Mouse (Mus musculus): ENCODE results near the gene Odf3b. TPM values are rescaled to one million over a fixed set of nuclear protein-coding genes. Genes with fewer than 3 reads are reported as not detected.

Odf3b gene
- polyA plus RNA-seq, 1 experiment from 2014 or later, result 1.7 TPM

- WGBS, result 94% methylated on average over 2 of the region's 2 CpGs
- Histone ChIP-seq H3K36me3 (ENCODE audit: control insufficient read depth, insufficient read depth, low read length) (no peaks in the 10 kb centered on the region), H3K27me3 (replicated peaks; ENCODE audit: control insufficient read depth, insufficient read depth, low read length) (no peaks in the 10 kb centered on the region), H3K27ac (replicated peaks; ENCODE audit: low read depth, low read length) (no peak overlapping the region), H3K4me1 (ENCODE audit: control insufficient read depth, insufficient read depth, low read length) (no peaks in the 10 kb centered on the region), H3K4me2 (ENCODE audit: low read depth, low read length) (no peak overlapping the region), H3K4me3 (ENCODE audit: low read depth, low read length) (no peak overlapping the region), H3K9ac (ENCODE audit: low read depth, low read length) (no peak overlapping the region), H3K9me3 (ENCODE audit: control insufficient read depth, low read length) (no peaks in the 10 kb centered on the region)
- ATAC-seq (ENCODE audit: low read depth), result no peak
- no peak for DNase-seq (ENCODE audit: low spot score)
These were observed 39.4 kb downstream of the Odf3b start for GRCm38 (mm10) chr15:89339696-89340095.

DNA sequence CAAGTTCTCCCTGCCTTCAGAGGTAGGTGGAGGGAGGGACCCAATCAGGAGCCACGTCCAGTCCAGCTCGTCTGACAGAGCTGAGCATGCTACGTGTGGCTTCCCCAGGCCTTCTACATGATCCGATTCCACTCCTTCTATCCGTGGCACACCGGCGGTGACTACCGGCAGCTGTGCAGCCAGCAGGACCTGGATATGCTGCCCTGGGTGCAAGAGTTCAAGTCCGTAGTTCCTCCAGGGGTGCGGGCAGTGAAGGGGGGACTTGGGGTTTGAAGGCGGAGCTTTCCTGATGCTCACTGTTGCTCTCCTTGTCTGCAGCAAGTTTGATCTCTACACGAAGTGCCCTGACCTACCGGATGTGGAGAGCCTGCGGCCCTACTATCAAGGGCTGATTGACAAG, 42.7 kb downstream of the Odf3b start:
- 86% methylated on average over 14 of the region's 14 CpGs for WGBS
- Histone ChIP-seq H3K4me3 (ENCODE audit: low read depth, low read length) (no peak overlapping the region), H3K9ac (ENCODE audit: low read depth, low read length) (no peak overlapping the region), H3K4me1 (ENCODE audit: control insufficient read depth, insufficient read depth, low read length) (no peaks in the 10 kb centered on the region), H3K4me2 (ENCODE audit: low read depth, low read length) (no peak overlapping the region), H3K27ac (replicated peaks; ENCODE audit: low read depth, low read length) (no peak overlapping the region), H3K9me3 (ENCODE audit: control insufficient read depth, low read length) (no peaks in the 10 kb centered on the region), H3K27me3 (replicated peaks; ENCODE audit: control insufficient read depth, insufficient read depth, low read length) (no peaks in the 10 kb centered on the region), H3K36me3 (ENCODE audit: control insufficient read depth, insufficient read depth, low read length) (no peaks in the 10 kb centered on the region)
- ATAC-seq (ENCODE audit: low read depth) (no peak), DNase-seq (ENCODE audit: low spot score) (no peak)

GRCm38 (mm10) chr15:89334774-89335537, 44.1 kb downstream of the Odf3b start:
- Histone ChIP-seq H3K4me2 (ENCODE audit: low read depth, low read length) (no peak overlapping the region), H3K27ac (replicated peaks; ENCODE audit: low read depth, low read length) (no peak overlapping the region), H3K9ac (ENCODE audit: low read depth, low read length) (no peak overlapping the region), H3K27me3 (replicated peaks; ENCODE audit: control insufficient read depth, insufficient read depth, low read length) (no peaks in the 10 kb centered on the region), H3K4me3 (ENCODE audit: low read depth, low read length) (no peak overlapping the region), H3K4me1 (ENCODE audit: control insufficient read depth, insufficient read depth, low read length) (no peaks in the 10 kb centered on the region), H3K9me3 (ENCODE audit: control insufficient read depth, low read length) (no peaks in the 10 kb centered on the region), H3K36me3 (ENCODE audit: control insufficient read depth, insufficient read depth, low read length) (no peaks in the 10 kb centered on the region)
- 79% methylated on average over 17 of the region's 17 CpGs for WGBS
- DNase-seq (ENCODE audit: low spot score), result no peak
- no peak for ATAC-seq (ENCODE audit: low read depth)

GRCm38 (mm10) chr15:89334271-89334670, 44.8 kb downstream of the Odf3b start, which contains the start of gene Miox:
Gene Miox, plus strand, starts transcription at chr15:89334398.
- H3K4me1 ChIP-seq (ENCODE audit: control insufficient read depth, insufficient read depth, low read length), result no peaks in the 10 kb centered on the region
- no peaks in the 10 kb centered on the region for H3K36me3 ChIP-seq (ENCODE audit: control insufficient read depth, insufficient read depth, low read length)
- H3K4me2 ChIP-seq (ENCODE audit: low read depth, low read length), result no peak within 1 kb of the TSS
- ATAC-seq (ENCODE audit: low read depth), result no peak
- no peak for DNase-seq (ENCODE audit: low spot score)
- no peaks in the 10 kb centered on the region for H3K9me3 ChIP-seq (ENCODE audit: control insufficient read depth, low read length)
- no peak within 1 kb of the TSS for H3K4me3 ChIP-seq (ENCODE audit: low read depth, low read length)
- no peak within 1 kb of the TSS for H3K27ac ChIP-seq (replicated peaks; ENCODE audit: low read depth, low read length)
- 83% methylated on average over 7 of the region's 7 CpGs for WGBS
- no peak within 1 kb of the TSS for H3K9ac ChIP-seq (ENCODE audit: low read depth, low read length)
- H3K27me3 ChIP-seq (replicated peaks; ENCODE audit: control insufficient read depth, insufficient read depth, low read length), result no peaks in the 10 kb centered on the region

Other genes starting within 250 kb of the Odf3b start
- 13.6 and 14.2 TPM in 2 replicates for gene Mapk12, start 238.6 kb downstream of the Odf3b start, polyA plus RNA-seq (2014; fragmentation: Nextera tagmentation; extraction: Ambion mirVana)
- 7.8 and 8.6 TPM in 2 replicates for gene Mapk11, start 229.7 kb downstream of the Odf3b start, polyA plus RNA-seq (2014; fragmentation: Nextera tagmentation; extraction: Ambion mirVana)
- gene Plxnb2, start 198.5 kb downstream of the Odf3b start, polyA plus RNA-seq (2014; fragmentation: Nextera tagmentation; extraction: Ambion mirVana), result 158 and 169 TPM in 2 replicates
- 11.4 and 13.1 TPM in 2 replicates for gene Dennd6b, start 182.8 kb downstream of the Odf3b start, polyA plus RNA-seq (2014; fragmentation: Nextera tagmentation; extraction: Ambion mirVana)
- 27.3 and 32.2 TPM in 2 replicates for gene Ppp6r2, start 167.7 kb downstream of the Odf3b start, polyA plus RNA-seq (2014; fragmentation: Nextera tagmentation; extraction: Ambion mirVana)
- 58.2 and 65.6 TPM in 2 replicates for gene Sbf1, start 64.0 kb downstream of the Odf3b start, polyA plus RNA-seq (2014; fragmentation: Nextera tagmentation; extraction: Ambion mirVana)
- gene Adm2, start 56.6 kb downstream of the Odf3b start, polyA plus RNA-seq (2014; fragmentation: Nextera tagmentation; extraction: Ambion mirVana), result 0.21 TPM in 1 of 2 replicates, not detected in the other
- not detected in 2 replicates for gene Miox, start 44.9 kb downstream of the Odf3b start, polyA plus RNA-seq (2014; fragmentation: Nextera tagmentation; extraction: Ambion mirVana)
- 47.8 and 59.1 TPM in 2 replicates for gene Lmf2, start 23.6 kb downstream of the Odf3b start, polyA plus RNA-seq (2014; fragmentation: Nextera tagmentation; extraction: Ambion mirVana)
- 139 and 162 TPM in 2 replicates for gene Ncaph2, start 23.6 kb downstream of the Odf3b start, polyA plus RNA-seq (2014; fragmentation: Nextera tagmentation; extraction: Ambion mirVana)
- 6.0 and 6.3 TPM in 2 replicates for gene Sco2, start 5.4 kb downstream of the Odf3b start, polyA plus RNA-seq (2014; fragmentation: Nextera tagmentation; extraction: Ambion mirVana)
- 1.6 TPM in 2 replicates for gene Tymp, start 2.2 kb downstream of the Odf3b start, polyA plus RNA-seq (2014; fragmentation: Nextera tagmentation; extraction: Ambion mirVana)
- not detected in 2 replicates for gene Klhdc7b, start 5.6 kb upstream of the Odf3b start, polyA plus RNA-seq (2014; fragmentation: Nextera tagmentation; extraction: Ambion mirVana)
- gene Syce3, start 31.2 kb upstream of the Odf3b start, polyA plus RNA-seq (2014; fragmentation: Nextera tagmentation; extraction: Ambion mirVana), result not detected in 2 replicates
- 3.9 and 7.7 TPM in 2 replicates for gene Cpt1b, start 46.6 kb upstream of the Odf3b start, polyA plus RNA-seq (2014; fragmentation: Nextera tagmentation; extraction: Ambion mirVana)
- 1.1 and 2.3 TPM in 2 replicates for gene C730034F03Rik, start 50.3 kb upstream of the Odf3b start, polyA plus RNA-seq (2014; fragmentation: Nextera tagmentation; extraction: Ambion mirVana)
- gene Gm44502, start 50.4 kb upstream of the Odf3b start, polyA plus RNA-seq (2014; fragmentation: Nextera tagmentation; extraction: Ambion mirVana), result not detected in 2 replicates
- gene Chkb, start 50.6 kb upstream of the Odf3b start, polyA plus RNA-seq (2014; fragmentation: Nextera tagmentation; extraction: Ambion mirVana), result 44.7 and 48.1 TPM in 2 replicates
- 4.3 and 5.2 TPM in 2 replicates for gene Mapk8ip2, start 74.6 kb upstream of the Odf3b start, polyA plus RNA-seq (2014; fragmentation: Nextera tagmentation; extraction: Ambion mirVana)
- 18.5 and 20.7 TPM in 2 replicates for gene Arsa, start 98.1 kb upstream of the Odf3b start, polyA plus RNA-seq (2014; fragmentation: Nextera tagmentation; extraction: Ambion mirVana)
- gene Shank3, start 120.3 kb upstream of the Odf3b start, polyA plus RNA-seq (2014; fragmentation: Nextera tagmentation; extraction: Ambion mirVana), result 1.9 and 2.0 TPM in 2 replicates
- gene Acr, start 189.0 kb upstream of the Odf3b start, polyA plus RNA-seq (2014; fragmentation: Nextera tagmentation; extraction: Ambion mirVana), result 0.22 and 0.38 TPM in 2 replicates
- gene Rabl2, start 212.6 kb upstream of the Odf3b start, polyA plus RNA-seq (2014; fragmentation: Nextera tagmentation; extraction: Ambion mirVana), result 44.4 and 45.7 TPM in 2 replicates

Measured in embryonic facial prominence, embryonic 14.5 days (tissue).